Mouse (Mus musculus) megakaryocyte, adult 5-6 weeks (primary cell): ENCODE results near the gene Haus3. TPM values are rescaled to one million over a fixed set of nuclear protein-coding genes. Genes with fewer than 3 reads are reported as not detected.

Source experiments
- ATAC-seq: 2 replicates; pipeline ENCODE4 v1.8.0; 2016; ENCODE audit warnings: mild to moderate bottlenecking, inconsistent platforms; ENCODE audit not compliant: poor library complexity, severe bottlenecking
- total RNA-seq, 2 experiments: library from RNA; stranded (forward) in 1 of 2; stranded (reverse) in 1 of 2; fragments of 153-499, 151-499 nt in 1 of 2; fragments of 221-1000, 200-1000 nt in 1 of 2; gene quantifications; 2 replicates each; pipeline versions ENCODE4 v1.2.3 to v1.2.4; 2015 to 2017

The Haus3 gene
- total RNA-seq, 2 experiments from 2014 or later: 41.4 to 44.8 TPM

DNA sequence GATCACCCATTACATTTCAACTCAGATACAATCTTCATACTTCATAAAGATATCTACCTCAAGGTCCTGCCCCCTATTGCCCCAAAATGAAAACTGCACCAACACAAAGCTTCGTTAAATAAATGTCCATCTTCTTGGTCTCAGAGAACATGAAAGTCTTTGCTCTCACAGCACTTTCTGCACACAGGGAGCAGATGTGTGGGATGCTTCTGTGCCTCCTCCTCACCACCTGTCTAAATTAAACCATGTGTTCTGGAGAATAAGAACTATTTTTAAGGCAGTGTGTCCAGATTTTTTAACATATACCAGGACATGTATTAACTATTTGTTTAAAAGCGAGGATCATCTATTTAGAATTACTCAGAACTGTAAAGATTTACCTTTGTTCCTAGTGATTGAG, 36.6 kb downstream of the Haus3 start:
- no peak for ATAC-seq

DNA sequence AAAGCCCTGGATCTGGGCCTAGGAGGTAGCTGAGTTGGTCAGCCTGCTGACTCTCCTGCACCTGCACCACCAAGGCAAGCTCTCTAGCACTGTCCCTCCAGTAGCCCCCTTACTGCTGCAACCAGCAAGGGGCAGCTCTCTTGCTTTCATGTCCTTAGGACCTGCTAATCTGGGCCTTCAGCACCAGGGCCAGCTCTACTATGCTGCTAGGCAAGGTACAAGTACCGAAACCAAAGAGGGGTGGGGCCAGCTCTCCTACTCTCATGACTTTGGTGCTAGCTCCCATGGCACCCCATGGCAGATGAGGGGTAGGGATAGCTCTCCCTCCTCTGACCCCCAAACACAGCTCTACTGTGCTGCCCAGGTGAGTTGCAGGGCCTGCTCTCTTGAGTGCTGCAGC, 45.2 kb downstream of the Haus3 start:
- ATAC-seq: no peak

DNA sequence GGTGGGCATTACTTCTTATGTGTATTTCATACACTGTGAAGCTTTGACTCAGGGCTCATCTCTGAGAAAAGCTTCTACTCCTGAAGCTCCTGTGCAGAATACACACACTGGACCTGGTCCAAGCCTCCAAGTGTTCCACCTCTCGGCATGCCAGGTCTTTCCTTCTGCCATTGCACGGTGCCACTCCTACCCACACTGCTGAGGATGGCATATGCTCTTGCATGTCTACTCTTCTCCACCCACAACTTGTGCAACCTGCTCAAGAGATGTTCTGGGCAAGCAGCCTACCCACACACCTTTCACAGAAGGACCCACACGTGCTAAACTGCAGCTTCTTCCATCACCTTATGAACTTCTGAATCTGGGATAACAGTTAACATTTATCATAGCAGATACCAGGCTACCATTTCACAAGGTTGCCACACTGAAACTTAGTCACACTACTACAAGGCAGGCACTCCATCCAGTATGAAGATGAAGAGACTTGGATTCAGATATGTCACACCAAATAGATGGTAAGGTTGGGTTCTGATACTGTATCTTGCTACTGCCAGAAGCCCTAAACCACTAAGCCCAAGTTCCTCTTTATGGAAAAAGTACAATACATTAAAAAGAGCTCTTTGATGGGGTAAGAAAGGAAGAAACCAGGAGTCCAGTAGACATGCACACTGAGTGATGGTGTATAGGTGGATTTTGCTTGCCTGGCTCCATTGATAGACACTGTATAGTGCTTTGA, 50.0 kb downstream of the Haus3 start:
- no peak for ATAC-seq

DNA sequence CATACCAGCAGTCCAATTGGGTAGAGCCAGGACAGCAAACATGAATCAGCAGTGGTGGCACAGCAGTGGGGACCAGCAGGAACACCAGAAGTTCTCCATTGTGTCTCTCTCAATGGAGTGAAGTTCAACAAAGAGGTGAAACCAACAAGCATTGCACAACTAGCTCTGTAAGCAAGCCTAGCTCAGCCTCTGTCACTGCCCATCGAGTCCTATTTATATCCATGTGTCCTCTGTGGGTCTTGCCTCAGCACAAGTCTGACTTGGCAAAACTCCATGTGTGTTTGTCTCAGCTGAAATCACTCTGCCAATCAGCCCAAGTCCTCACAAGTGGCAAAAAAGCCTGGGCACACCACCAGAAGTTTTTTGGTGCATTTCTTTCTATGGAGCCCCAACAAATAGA, 63.6 kb downstream of the Haus3 start:
- peak; percentile 62 for ATAC-seq

Other genes starting within 250 kb of the Haus3 start
- gene Nelfa, start 233.1 kb downstream of the Haus3 start, total RNA-seq (2015): 26.5 and 28.4 TPM in 2 replicates
- 25.6 and 30.7 TPM in 2 replicates for gene Nelfa, start 233.1 kb downstream of the Haus3 start, total RNA-seq (2017)
- 0.48 and 1.5 TPM in 2 replicates for gene Gm1673, start 186.1 kb downstream of the Haus3 start, total RNA-seq (2015)
- 2.0 and 3.8 TPM in 2 replicates for gene Gm1673, start 186.1 kb downstream of the Haus3 start, total RNA-seq (2017)
- gene Nat8l, start 173.5 kb downstream of the Haus3 start, total RNA-seq (2015): 4.9 and 6.3 TPM in 2 replicates
- 6.7 and 8.4 TPM in 2 replicates for gene Nat8l, start 173.5 kb downstream of the Haus3 start, total RNA-seq (2017)
- gene Poln, start 79 bp downstream of the Haus3 start, total RNA-seq (2015): 1.7 and 3.9 TPM in 2 replicates
- gene Poln, start 79 bp downstream of the Haus3 start, total RNA-seq (2017): 1.2 and 2.7 TPM in 2 replicates
- 16.2 and 17.6 TPM in 2 replicates for gene Mxd4, start 18.2 kb upstream of the Haus3 start, total RNA-seq (2015)
- gene Mxd4, start 18.2 kb upstream of the Haus3 start, total RNA-seq (2017): 19.8 and 21.6 TPM in 2 replicates
- 2.3 and 3.8 TPM in 2 replicates for gene Zfyve28, start 118.9 kb upstream of the Haus3 start, total RNA-seq (2015)
- gene Zfyve28, start 118.9 kb upstream of the Haus3 start, total RNA-seq (2017): 4.8 and 5.5 TPM in 2 replicates
- 0.56 and 0.57 TPM in 2 replicates for gene Cfap99, start 119.1 kb upstream of the Haus3 start, total RNA-seq (2015)
- gene Cfap99, start 119.1 kb upstream of the Haus3 start, total RNA-seq (2017): 1.2 and 1.9 TPM in 2 replicates
- gene Rnf4, start 166.8 kb upstream of the Haus3 start, total RNA-seq (2015): 75.7 and 86.1 TPM in 2 replicates
- gene Rnf4, start 166.8 kb upstream of the Haus3 start, total RNA-seq (2017): 79.6 and 82.8 TPM in 2 replicates
- gene Fam193a, start 200.4 kb upstream of the Haus3 start, total RNA-seq (2015): 33.4 and 40.0 TPM in 2 replicates
- gene Fam193a, start 200.4 kb upstream of the Haus3 start, total RNA-seq (2017): 43.0 and 44.8 TPM in 2 replicates